Mouse (Mus musculus) midbrain, embryonic 11.5 days (tissue): ENCODE results near the gene 6030408B16Rik. TPM values are rescaled to one million over a fixed set of nuclear protein-coding genes. Genes with fewer than 3 reads are reported as not detected.

Experiments used
- ATAC-seq: fragments of 200-750 bp; cut with Nextera tagmentation; 2 replicates; pipeline ENCODE4 v1.8.0; 2017; ENCODE audit warnings: moderate TSS enrichment, moderate library complexity; ENCODE audit not compliant: low FRiP score
- DNase-seq: peaks from one replicate; pipeline ENCODE4 v3.0.0; 2015; ENCODE audit warnings: low spot score; ENCODE audit errors: missing footprints
- H3K27ac ChIP-seq: fragments of 300-500 bp; sonication (generic); 2 replicates; pipeline ENCODE4 v1.5.1; 2014; ENCODE audit warnings: low read depth, low read length
- H3K27me3 ChIP-seq: fragments of 300-500 bp; sonication (generic); 2 replicates; pipeline ENCODE4 v1.6.1; 2014; ENCODE audit warnings: mild to moderate bottlenecking, low read length, moderate library complexity, mixed read lengths; ENCODE audit not compliant: control insufficient read depth, insufficient read depth
- H3K36me3 ChIP-seq: fragments of 300-500 bp; sonication (generic); 2 replicates; pipeline ENCODE4 v1.6.1; 2014; ENCODE audit warnings: mild to moderate bottlenecking, low read length, moderate library complexity, mixed read lengths; ENCODE audit not compliant: control insufficient read depth, insufficient read depth
- H3K4me1 ChIP-seq: fragments of 300-500 bp; sonication (generic); 2 replicates; pipeline ENCODE4 v1.6.1; 2014; ENCODE audit warnings: low read length; ENCODE audit not compliant: control insufficient read depth, insufficient read depth
- H3K4me2 ChIP-seq: fragments of 300-500 bp; sonication (generic); 2 replicates; pipeline ENCODE4 v1.6.1; 2014; ENCODE audit warnings: mild to moderate bottlenecking, moderate library complexity
- H3K4me3 ChIP-seq: fragments of 300-500 bp; sonication (generic); 2 replicates; pipeline ENCODE4 v1.5.1; 2014; ENCODE audit warnings: low read depth, low read length
- H3K9ac ChIP-seq: fragments of 300-500 bp; sonication (generic); 2 replicates; pipeline ENCODE4 v1.6.1; 2014; ENCODE audit warnings: low read length
- H3K9me3 ChIP-seq: fragments of 300-500 bp; sonication (generic); 2 replicates; pipeline ENCODE4 v1.6.1; 2016; ENCODE audit warnings: low read length; ENCODE audit not compliant: control insufficient read depth
- WGBS: fragments of 180-500 bp; shearing (Covaris S2); extraction: QIAGEN DNeasy Blood & Tissue Kit; methylation state at CpG from one replicate; pipeline ENCODE4 v1.1.7; 2014; 5-methylcytosine and 5-hydroxymethylcytosine counted together
- polyA plus RNA-seq: library from polyadenylated mRNA; unstranded; fragments of >200 nt; fragmentation: Nextera tagmentation; extraction: Ambion mirVana; gene quantifications from 2 replicates; pipeline ENCODE4 v1.2.1, GENCODE M21; 2014

The 6030408B16Rik gene
- polyA plus RNA-seq, 1 experiment from 2014 or later: not detected

DNA sequence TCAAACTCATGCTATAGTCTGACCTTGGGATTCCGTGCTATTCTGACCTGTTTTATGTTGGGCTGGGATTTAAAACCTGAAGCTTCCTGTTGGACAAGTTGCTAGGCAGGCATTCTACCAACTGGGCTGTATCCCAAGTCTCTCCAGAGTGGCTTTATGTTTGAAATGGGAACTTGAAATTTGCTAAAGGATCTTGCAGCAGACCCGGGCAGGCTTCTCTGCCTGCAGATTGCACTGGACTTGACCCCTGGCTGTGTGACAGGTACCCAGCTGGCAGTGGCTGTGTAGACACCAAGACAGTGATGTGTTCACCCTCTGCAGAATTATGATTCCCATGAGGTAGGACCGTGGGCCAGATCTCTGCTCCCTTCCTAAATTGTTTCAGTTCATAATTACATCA lies 1.0 kb upstream of the 6030408B16Rik start:
- Histone ChIP-seq H3K4me2 (no peak overlapping the region), H3K27ac (no peak overlapping the region), H3K27me3 (no peaks in the 10 kb centered on the region), H3K9me3 (no peaks in the 10 kb centered on the region), H3K9ac (no peak overlapping the region), H3K4me3 (no peak overlapping the region), H3K4me1 (no peaks in the 10 kb centered on the region), H3K36me3 (peaks cover 3% of the 10 kb centered on the region; the same call in 1 of the 2 replicates)
- ATAC-seq: no peak
- DNase-seq: peak; percentile 21
- 93% methylated on average over 3 of the region's 3 CpGs for WGBS

GRCm38 (mm10) chr15:101294028-101294894 lies 1.2 kb downstream of the 6030408B16Rik start:
- no peaks in the 10 kb centered on the region for H3K4me1 ChIP-seq
- WGBS: 66% methylated on average over 16 of the region's 16 CpGs
- H3K4me3 ChIP-seq: no peak overlapping the region
- H3K9ac ChIP-seq: no peak overlapping the region
- no peak overlapping the region for H3K4me2 ChIP-seq
- DNase-seq (peak; percentile 59), ATAC-seq (no peak)
- H3K27ac ChIP-seq: no peak overlapping the region
- no peaks in the 10 kb centered on the region for H3K9me3 ChIP-seq
- peaks cover 1% of the 10 kb centered on the region; the same call in 1 of the 2 replicates for H3K36me3 ChIP-seq
- no peaks in the 10 kb centered on the region for H3K27me3 ChIP-seq

DNA sequence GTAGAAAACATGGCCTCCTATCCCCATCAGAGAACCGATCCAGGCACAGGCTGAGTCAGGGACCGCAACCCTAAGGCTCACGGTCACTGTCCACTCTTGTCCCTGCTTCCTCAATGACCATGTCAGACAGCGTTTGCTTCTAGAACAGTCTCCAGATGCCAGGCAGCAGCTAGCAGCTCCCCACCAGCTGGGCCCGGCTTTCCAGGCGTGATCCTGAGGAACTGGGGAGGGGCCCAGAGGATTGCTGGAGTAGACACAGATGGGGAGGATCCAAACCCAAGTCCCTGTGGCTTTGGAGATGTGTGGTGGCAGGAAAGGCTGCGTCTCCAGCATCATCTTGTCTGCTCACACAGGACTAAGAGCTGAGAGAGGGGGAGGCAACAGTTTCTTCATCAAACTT lies 2.1 kb downstream of the 6030408B16Rik start:
- no peak overlapping the region for H3K4me2 ChIP-seq
- no peak overlapping the region for H3K27ac ChIP-seq
- WGBS: 81% methylated on average over 7 of the region's 7 CpGs
- H3K36me3 ChIP-seq: no peaks in the 10 kb centered on the region
- H3K4me1 ChIP-seq: no peaks in the 10 kb centered on the region
- H3K27me3 ChIP-seq: no peaks in the 10 kb centered on the region
- H3K9me3 ChIP-seq: no peaks in the 10 kb centered on the region
- H3K9ac ChIP-seq: no peak overlapping the region
- no peak overlapping the region for H3K4me3 ChIP-seq
- ATAC-seq (no peak), DNase-seq (peak; percentile 28)

GRCm38 (mm10) chr15:101295616-101296015 lies 2.6 kb downstream of the 6030408B16Rik start:
- no peak overlapping the region for H3K9ac ChIP-seq
- H3K9me3 ChIP-seq: no peaks in the 10 kb centered on the region
- H3K4me2 ChIP-seq: no peak overlapping the region
- no peaks in the 10 kb centered on the region for H3K36me3 ChIP-seq
- H3K4me1 ChIP-seq: no peaks in the 10 kb centered on the region
- WGBS: 91% methylated on average over 10 of the region's 10 CpGs
- H3K27me3 ChIP-seq: no peaks in the 10 kb centered on the region
- DNase-seq (peak; percentile 51), ATAC-seq (no peak)
- H3K4me3 ChIP-seq: no peak overlapping the region
- no peak overlapping the region for H3K27ac ChIP-seq

- no peaks in the 10 kb centered on the region for H3K27me3 ChIP-seq
- no peaks in the 10 kb centered on the region for H3K36me3 ChIP-seq
- no peak overlapping the region for H3K4me2 ChIP-seq
- H3K9me3 ChIP-seq: no peaks in the 10 kb centered on the region
- H3K27ac ChIP-seq: no peak overlapping the region
- no peak for ATAC-seq
- no peaks in the 10 kb centered on the region for H3K4me1 ChIP-seq
- 90% methylated on average over 11 of the region's 11 CpGs for WGBS
- no peak overlapping the region for H3K4me3 ChIP-seq
- no peak overlapping the region for H3K9ac ChIP-seq
- no peak for DNase-seq
These were observed 3.1 kb downstream of the 6030408B16Rik start for GRCm38 (mm10) chr15:101296091-101296490.

GRCm38 (mm10) chr15:101297988-101298387 lies 5.0 kb downstream of the 6030408B16Rik start:
- DNase-seq (no peak), ATAC-seq (no peak)
- Histone ChIP-seq H3K4me3 (no peak overlapping the region), H3K27ac (no peak overlapping the region), H3K4me2 (no peak overlapping the region), H3K27me3 (no peaks in the 10 kb centered on the region), H3K9ac (no peak overlapping the region), H3K9me3 (no peaks in the 10 kb centered on the region), H3K36me3 (no peaks in the 10 kb centered on the region), H3K4me1 (no peaks in the 10 kb centered on the region)
- WGBS: 29% methylated on average over 7 of the region's 7 CpGs

DNA sequence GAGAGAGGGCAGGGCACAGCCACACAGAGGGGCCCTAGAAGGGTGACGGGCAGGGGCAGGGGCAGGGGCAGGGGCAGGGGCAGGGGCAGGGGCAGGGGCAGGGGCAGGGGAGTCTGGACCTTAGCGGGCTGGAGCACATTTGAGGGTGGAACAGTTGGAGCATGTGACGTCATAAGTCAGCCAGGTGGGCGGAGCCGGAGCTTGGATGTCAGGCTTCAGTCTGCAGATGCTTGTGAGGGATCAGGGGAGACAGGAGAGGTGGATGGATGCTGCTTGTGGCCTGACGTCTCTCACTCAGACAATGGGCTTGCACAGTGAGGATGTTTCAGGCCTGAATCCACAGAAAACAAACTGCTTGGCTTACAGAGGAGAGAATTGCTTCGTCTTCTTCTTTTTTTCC lies 5.5 kb downstream of the 6030408B16Rik start:
- peak; percentile 89 for DNase-seq
- WGBS: 15% methylated on average over 7 of the region's 7 CpGs
- H3K4me1 ChIP-seq: no peaks in the 10 kb centered on the region
- no peak overlapping the region for H3K27ac ChIP-seq
- no peaks in the 10 kb centered on the region for H3K9me3 ChIP-seq
- no peak for ATAC-seq
- H3K36me3 ChIP-seq: no peaks in the 10 kb centered on the region
- H3K4me3 ChIP-seq: no peak overlapping the region
- 0 out of 2 replicates have a peak overlapping the region, but pooled peaks have one; percentile 25 for H3K9ac ChIP-seq
- no peaks in the 10 kb centered on the region for H3K27me3 ChIP-seq
- peak overlapping the region; percentile 23 for H3K4me2 ChIP-seq

GRCm38 (mm10) chr15:101299480-101299960 lies 6.5 kb downstream of the 6030408B16Rik start:
- Histone ChIP-seq H3K4me2 (no peak overlapping the region), H3K4me1 (no peaks in the 10 kb centered on the region), H3K9me3 (no peaks in the 10 kb centered on the region), H3K9ac (no peak overlapping the region), H3K36me3 (no peaks in the 10 kb centered on the region), H3K27ac (no peak overlapping the region), H3K27me3 (no peaks in the 10 kb centered on the region), H3K4me3 (no peak overlapping the region)
- ATAC-seq (no peak), DNase-seq (no peak)
- 91% methylated on average over 14 of the region's 14 CpGs for WGBS

- no peaks in the 10 kb centered on the region for H3K9me3 ChIP-seq
- H3K27ac ChIP-seq: no peak overlapping the region
- ATAC-seq: no peak
- no peak overlapping the region for H3K9ac ChIP-seq
- H3K27me3 ChIP-seq: no peaks in the 10 kb centered on the region
- 76% methylated on average over 6 of the region's 6 CpGs for WGBS
- no peak overlapping the region for H3K4me2 ChIP-seq
- no peak for DNase-seq
- no peak overlapping the region for H3K4me3 ChIP-seq
- H3K4me1 ChIP-seq: no peaks in the 10 kb centered on the region
- no peaks in the 10 kb centered on the region for H3K36me3 ChIP-seq
These were observed 7.1 kb downstream of the 6030408B16Rik start for GRCm38 (mm10) chr15:101300128-101300527.
